Mouse (Mus musculus): ENCODE results near the gene Rhno1.

The Rhno1 gene

DNA sequence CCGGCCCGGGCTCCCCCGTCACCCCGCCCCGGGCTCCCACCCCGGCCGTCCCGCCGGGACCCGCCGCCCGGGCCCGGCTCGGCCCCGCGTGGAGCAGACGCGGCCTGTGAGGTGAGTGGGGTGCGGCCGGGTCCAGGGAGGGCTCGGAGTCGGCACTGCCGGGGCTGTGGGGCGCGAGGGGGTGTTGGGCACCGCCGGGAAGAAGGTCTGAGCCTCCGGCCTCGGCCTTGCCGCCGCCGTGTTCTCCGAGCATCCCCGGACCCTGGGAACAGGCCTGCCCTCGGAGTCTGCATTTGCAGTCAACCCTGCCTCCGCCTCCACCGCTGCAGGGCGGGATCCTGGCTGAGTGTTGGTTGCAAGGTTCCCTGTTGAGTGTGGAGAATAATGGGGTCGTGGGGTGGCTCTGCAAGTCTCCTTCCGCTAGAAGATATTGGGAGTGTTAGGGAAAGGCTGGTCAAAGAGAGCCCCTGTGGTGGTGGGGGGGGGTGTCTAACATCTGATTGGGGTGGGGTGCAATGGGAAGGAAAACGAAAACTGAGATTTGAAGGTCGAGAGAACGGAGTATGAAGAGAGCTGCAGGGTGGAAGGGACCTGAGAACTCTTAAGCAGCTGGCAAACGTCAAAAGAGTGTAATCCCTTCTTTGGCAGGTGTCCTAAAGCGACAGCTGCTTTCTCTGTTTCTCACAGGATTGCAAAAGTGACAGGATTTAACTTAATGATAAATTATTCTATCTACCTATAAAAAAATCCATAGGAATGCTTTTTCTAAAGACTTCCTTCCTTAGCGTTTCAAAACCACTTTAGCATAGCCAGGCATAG lies 505 bp upstream of the Rhno1 start:
- peak; percentile 36 for DNase-seq (ENCODE audit: low read depth, low spot score)

DNA sequence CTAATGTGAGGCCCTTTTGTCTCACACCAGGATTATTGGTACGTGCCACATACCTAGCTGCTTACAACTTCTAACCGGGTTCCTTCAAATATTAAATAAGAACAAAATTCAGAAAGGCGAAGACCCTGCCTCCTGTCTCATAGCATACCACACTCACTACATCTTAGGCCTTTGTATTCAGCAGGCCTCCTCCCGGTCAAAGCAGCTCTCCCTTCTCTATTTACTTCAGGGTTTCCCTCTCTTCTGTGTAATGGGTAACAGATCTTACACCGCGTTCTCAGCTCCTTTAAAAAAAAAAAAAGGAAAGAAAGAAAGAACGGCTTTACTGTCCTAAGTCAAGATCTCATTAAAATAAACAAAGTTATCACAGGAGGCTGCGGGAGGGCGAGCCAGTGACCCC lies 810 bp downstream of the Rhno1 start:
- DNase-seq (ENCODE audit: low read depth, low spot score): no peak

DNA sequence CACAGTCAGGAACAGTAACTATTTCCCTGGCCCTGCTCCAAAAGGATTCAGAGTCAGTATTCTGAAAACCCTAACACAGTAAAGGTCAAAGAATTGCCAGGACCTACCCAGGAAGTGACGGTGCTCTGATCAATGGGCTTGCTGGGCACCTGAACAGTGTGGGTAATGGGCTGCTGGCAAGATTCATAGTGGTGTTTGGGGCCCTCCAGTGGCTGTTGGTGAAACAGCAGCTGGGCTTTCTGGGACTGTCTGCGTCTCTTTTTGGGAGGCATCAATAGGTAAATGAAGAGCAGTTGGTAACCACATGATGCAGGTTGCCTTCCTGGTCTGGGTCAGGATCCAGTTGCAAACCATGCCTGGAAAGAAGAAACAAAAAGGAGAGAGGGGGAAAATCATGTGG lies 3.7 kb downstream of the Rhno1 start:
- DNase-seq (ENCODE audit: low read depth, low spot score): peak; percentile 64

DNA sequence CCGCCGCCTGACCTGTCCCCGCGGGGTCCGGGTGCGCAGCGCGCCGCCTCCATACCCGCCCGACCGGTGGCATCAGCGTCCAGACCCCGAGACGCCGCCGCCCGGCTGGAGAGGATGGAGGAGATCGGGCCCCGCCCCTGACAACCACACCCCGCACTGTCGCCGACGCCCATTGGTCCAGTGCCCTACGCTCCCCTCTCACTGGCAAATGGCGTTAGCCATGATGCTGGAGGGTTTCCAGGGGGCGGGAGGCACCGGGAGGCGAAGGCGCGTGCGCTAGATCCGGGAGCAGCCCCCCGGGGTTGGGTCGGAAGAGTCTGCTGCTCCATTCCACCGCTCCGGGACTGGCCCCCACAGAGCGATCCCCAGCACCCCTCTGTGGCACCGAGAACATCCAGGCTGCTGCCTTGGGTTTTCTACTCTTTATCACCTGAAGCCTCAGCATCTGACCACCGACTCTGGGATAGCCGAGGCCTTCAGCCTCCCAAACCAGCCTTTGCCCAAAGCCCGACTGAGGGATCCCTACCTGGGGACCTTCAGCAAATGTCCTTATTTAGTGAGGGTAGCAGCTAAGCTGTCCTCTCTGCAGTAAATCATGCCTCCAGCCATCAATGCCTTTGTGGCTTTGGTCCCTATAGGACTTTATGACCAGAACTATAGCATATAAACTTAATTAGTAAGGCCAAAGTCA lies 6.8 kb downstream of the Rhno1 start, which contains the start of gene Tulp3:
Tulp3 (minus strand) TSS at position 126 of the 691 bp plus-strand sequence.
- peak; percentile 96 for DNase-seq (ENCODE audit: low read depth, low spot score)

DNA sequence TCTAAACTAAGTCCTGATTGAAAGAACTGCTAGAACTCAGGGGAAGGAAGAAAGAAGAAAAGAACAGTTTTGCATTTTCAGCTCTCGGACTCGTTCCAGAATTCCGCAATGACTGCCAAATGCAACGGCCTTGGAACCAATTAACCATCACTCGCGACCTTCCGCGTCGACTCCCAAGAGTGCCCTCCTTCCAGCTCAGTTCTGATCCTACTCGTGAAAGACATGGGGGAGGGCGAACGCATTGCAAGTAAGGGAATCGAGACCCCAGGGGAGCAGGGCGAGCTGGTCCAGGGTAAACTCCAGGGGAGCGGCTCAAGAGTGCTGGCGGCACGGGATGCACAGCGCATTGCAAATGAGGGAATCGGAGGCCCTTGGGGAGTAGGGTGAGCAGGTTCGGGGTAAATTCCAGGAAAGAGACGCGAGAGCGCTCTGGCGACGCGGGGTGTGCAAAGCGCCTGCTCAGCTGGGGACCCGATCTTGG lies 7.5 kb downstream of the Rhno1 start:
- DNase-seq (ENCODE audit: low read depth, low spot score): peak; percentile 68

DNA sequence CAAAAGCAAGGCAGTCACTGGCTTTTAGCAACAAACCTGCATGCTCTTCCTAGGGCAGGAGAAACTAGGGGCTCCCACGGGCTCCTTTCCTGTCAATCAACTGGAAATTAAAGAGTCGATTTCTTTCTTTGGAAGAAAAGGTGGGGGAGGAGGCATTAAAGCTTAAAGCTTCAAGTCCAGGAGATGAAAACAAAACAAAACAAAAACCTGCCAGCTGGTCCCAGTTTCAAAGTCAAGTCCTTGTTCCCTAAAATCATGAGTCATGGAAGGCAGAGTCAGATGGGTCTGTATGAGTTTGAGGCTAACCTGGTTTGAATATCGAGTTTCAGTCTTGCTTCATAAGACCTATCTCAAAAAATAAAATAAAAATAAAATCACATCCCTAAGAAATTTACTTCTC lies 8.6 kb downstream of the Rhno1 start:
- DNase-seq (ENCODE audit: low read depth, low spot score): no peak

DNA sequence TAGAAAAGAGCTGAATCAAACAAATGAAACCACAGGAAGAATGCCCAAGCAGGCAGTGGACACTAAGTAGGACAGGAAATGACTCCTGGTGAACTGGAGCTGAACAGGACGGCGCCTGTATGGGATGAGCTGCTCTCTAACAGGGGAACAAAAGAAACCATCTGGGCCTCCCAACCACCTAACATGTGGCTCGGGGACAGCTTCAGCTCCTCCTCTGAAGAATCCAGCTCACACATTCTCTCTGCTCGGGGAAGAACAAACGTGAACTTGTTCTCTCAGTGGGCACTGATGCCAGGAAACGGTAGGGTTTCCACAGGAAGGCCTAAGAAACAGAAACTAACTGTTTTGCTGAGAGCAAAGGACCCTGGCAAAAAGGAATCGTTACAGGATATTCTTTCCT lies 13.0 kb downstream of the Rhno1 start:
- peak; percentile 33 for DNase-seq (ENCODE audit: low read depth, low spot score)

DNA sequence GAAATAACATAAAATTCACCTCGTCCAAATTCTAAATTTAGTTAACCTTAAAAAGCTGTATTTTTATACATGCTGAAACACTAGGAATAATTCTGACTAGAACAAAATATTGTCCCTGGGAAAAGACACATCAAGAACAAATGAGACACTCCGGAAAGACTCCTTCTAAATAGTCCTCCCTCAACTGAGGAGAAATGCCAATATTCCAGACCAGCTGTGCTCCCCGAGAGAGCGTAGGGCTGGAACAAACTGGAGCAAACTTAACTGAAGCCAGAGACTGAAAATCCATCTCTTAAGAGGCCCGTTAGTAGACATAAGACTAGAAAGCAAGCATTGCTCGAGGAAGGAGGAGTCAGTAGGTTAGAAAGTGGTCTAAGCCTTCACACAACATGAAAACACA lies 15.9 kb downstream of the Rhno1 start:
- no peak for DNase-seq (ENCODE audit: low read depth, low spot score)

DNA sequence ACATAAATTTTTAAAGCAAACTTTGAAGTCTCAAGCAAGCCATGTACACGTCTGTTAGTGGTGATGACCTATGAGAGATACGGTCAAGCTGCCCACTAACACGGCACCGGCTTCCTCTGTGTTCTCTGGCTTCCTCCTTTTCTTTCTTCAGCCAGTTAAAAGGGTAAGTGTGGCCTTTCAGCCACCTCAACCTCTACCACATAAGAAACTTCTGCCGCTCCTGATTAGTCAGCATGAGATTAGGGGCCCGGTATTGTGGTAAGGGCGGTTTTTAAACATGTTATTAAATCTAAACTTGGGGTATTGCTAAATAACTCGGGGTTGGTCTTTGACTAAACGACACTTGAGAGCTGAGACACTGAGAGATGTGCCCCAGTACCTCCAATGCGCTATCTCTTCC lies 17.1 kb downstream of the Rhno1 start:
- DNase-seq (ENCODE audit: low read depth, low spot score): no peak

DNA sequence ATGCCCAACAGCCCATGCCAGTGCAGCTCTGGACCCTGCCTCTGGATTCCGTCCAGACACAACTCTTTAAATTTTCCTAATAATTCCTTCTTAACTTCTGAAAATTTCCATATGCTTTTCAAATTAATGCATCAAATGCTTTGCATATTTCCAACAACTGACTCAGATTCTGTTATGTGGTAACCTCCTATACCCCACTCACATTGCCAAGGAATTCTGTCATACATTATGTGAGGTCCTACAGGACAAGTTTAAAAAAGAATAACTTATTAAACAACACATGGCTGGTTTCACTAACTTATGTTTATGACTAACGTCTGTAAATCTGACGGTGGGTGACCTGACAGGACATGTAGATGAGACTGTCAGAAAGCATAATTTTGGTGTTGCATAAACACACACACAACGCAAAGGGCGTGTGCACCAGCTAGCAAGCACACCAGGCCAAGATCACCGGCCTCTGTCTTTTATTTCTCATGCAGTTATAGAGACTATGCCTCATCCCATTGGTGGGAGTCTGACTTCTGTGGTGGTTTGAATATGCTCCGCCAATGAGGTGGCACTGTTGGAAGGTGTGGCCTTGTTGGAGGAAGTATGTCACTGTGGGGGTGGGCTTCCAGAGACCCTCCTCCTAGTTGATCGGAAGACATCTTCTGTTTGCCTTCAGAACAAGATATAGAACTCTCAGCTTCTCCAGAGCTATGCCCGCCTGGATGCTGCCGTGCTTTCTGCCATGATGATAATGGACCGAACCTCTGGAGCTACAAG lies 20.6 kb downstream of the Rhno1 start:
- DNase-seq (ENCODE audit: low read depth, low spot score): no peak

DNA sequence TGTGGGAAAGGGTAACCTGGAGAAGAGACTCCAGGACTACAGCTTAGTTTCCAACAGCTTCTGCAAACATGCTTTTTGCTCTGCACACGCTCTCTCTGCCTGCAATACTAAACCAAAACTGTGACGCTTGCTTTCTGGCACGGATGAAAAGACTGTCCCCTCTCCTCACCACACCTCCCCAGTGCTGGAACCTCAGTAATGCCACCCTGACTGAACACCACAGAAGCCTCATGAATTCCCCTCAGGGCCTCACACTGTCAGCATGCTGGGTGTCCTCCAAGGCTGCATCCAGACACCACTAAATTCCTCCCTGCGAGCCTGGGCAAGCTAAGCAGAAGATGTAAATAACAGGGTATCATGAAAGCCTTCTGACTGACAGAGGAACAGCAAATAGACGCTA lies 23.8 kb downstream of the Rhno1 start:
- no peak for DNase-seq (ENCODE audit: low read depth, low spot score)

DNA sequence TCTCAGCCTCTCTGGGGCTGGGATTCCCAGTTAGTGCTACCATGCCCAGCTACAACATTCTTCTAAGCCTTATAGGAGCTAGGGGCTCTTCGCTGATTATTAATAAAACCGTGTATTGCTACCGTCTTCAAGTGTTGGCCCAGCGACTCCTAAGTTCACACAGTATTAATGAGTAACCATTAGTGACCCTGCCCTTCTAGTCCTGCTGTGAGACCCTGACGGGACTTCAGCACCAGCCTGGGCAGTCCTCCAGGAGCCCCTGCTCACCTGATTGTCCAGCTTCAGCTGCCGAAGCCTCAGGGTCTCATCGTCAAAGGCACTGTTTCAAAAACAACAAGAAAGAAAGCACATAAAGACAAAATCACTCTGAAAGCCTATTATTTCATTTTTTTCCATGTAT lies 25.2 kb downstream of the Rhno1 start:
- no peak for DNase-seq (ENCODE audit: low read depth, low spot score)

DNA sequence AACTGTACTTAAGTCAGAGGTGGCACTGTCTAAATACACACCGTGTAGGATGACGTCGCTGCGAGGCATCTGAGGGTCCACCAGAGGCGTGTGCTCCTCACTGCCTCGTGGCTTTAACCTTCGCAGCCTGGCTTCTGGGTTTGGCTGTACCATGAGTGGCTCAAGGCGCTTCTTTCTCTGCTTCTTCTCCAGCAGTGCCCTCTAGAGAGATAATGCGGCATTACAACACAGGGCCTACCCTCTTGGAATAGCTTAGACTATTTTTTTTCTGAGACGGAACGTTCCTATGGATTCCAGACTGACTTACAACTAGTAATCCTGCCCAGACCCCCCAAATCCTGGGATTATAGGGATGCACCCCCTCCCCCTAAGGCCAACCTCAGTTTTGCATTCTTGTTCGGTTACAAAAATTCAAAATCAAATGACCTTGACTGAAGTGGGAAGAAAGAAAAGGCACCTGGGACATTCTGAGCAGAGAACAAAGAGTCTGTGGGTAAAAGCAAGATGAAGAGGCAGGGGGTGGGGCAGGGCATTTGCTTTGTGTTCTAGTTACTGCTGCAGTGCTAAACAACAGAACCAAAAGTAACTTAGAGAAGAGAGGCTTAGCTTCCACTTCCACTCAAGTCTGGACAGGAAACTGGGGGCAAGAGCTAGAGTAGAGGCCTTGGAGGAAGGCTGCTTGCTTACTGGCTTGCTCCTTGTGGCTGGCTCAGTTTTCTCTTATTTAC lies 28.1 kb downstream of the Rhno1 start:
- peak; percentile 82 for DNase-seq (ENCODE audit: low read depth, low spot score)

DNA sequence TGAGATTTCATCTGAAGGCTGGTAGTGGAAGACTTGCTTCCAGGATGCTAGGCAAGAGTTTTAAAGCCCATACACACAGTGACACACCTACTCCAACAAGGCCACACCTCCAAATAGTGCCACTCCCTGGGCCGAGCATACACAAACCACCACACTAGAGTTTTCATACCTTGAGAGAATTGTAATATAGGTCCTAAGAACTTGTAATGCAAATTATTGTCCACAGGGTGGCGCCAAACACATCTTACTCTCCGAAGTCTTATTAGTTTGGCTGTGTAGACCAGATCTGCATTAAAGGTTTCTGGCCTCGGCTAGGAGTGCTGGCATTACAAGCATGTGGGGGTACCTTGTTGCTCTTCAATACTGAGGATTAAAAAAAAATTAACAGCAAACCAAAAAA lies 44.4 kb downstream of the Rhno1 start:
- peak; percentile 79 for DNase-seq (ENCODE audit: low read depth, low spot score)

DNA sequence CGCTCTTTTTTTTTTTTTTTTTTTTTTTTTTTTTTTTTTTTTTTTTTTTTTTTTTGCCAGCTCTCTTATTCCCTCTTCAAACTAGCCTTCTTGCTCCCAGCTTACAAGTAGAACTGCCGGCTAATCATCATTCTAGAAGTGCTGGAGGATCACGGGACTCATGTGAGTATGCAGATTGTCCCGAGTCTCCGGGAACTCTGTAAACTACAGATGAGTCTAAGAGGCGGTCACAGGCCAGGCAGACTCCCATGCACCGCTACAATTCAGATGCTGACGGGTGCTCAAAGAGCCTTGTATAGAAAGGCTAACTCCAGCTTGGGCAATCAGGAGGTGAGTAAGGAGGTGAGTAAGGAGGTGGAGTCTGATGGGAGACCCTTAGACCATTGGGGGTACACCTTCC lies 47.1 kb downstream of the Rhno1 start:
- DNase-seq (ENCODE audit: low read depth, low spot score): no peak

DNA sequence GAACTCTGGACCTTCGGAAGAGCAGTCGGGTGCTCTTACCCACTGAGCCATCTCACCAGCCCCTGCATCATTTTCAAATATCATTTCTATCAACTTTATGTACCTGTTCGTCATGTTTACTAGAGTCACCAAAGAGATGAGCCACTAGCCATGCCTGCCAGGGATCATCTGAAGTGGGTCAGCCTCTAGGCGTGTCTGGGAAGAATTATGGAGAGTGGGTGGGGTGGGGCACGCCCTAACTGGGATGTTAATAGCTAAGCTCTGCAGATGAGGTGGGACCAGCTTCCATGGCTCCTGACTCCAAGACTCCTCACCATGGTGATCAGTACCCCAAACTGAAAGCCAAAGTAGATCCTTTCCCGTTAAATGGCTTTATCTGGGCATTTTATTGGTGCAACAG lies 47.9 kb downstream of the Rhno1 start:
- DNase-seq (ENCODE audit: low read depth, low spot score): no peak

DNA sequence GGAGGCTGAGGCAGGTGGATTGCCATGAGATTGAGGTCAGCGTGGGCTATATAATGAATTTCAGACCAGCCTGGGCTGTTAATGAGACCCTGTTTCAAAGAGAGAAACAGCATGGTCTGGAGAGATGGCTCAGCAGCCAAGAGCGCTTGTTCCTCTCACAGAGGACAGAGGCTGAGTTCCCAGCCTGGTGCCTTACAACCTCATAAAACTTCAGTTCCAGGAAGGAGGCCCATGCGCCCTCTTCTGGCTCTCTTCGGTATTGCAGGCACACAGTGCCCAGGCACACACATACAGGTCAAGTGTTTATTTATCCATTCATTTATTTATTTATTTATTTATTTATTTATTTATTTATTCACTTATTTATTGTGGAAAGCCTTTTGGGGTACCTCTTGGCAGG lies 54.4 kb downstream of the Rhno1 start:
- DNase-seq (ENCODE audit: low read depth, low spot score): peak; percentile 89
